Mouse (Mus musculus): ENCODE measurements around the gene Taar7f. TPM values are rescaled to one million over a fixed set of nuclear protein-coding genes. Genes with fewer than 3 reads are reported as not detected.

Gene Taar7f
- not detected in 2 replicates for polyA plus RNA-seq (2015; fragmentation: Nextera tagmentation; extraction: Ambion mirVana)

- Histone ChIP-seq H3K4me2 (ENCODE audit: low read length) (no peak within 1 kb of the TSS), H3K36me3 (ENCODE audit: control insufficient read depth, insufficient read depth, low read length) (no peaks in the 10 kb centered on the region), H3K9me3 (replicated peaks; ENCODE audit: control insufficient read depth, low read length, poor library complexity, severe bottlenecking) (no peaks in the 10 kb centered on the region), H3K4me3 (ENCODE audit: low read depth, low read length) (no peak within 1 kb of the TSS), H3K27me3 (ENCODE audit: control insufficient read depth, insufficient read depth, low read depth, low read length) (no peaks in the 10 kb centered on the region), H3K27ac (ENCODE audit: low read length) (no peak within 1 kb of the TSS), H3K4me1 (ENCODE audit: control insufficient read depth, insufficient read depth, low read length) (no peaks in the 10 kb centered on the region), H3K9ac (ENCODE audit: low read depth, low read length) (no peak within 1 kb of the TSS)
- no peak for ATAC-seq
Measured at GRCm38 (mm10) chr10:24049210-24049609, at the start of gene Taar7f. Gene Taar7f (plus strand): TSS chr10:24049510.

- 91% methylated on average over 1 of the region's 1 CpGs for WGBS
- Histone ChIP-seq H3K27me3 (ENCODE audit: control insufficient read depth, insufficient read depth, low read depth, low read length) (no peaks in the 10 kb centered on the region), H3K4me1 (ENCODE audit: control insufficient read depth, insufficient read depth, low read length) (no peaks in the 10 kb centered on the region), H3K27ac (ENCODE audit: low read length) (no peak within 1 kb of the TSS), H3K9ac (ENCODE audit: low read depth, low read length) (no peak within 1 kb of the TSS), H3K4me3 (ENCODE audit: low read depth, low read length) (no peak within 1 kb of the TSS), H3K4me2 (ENCODE audit: low read length) (no peak within 1 kb of the TSS), H3K9me3 (replicated peaks; ENCODE audit: control insufficient read depth, low read length, poor library complexity, severe bottlenecking) (no peaks in the 10 kb centered on the region), H3K36me3 (ENCODE audit: control insufficient read depth, insufficient read depth, low read length) (no peaks in the 10 kb centered on the region)
- no peak for ATAC-seq
Measured at GRCm38 (mm10) chr10:23999639-24000038, 49.7 kb upstream of the Taar7f start, which contains the start of gene Taar7b. Gene Taar7b (plus strand): TSS chr10:23999939.

GRCm38 (mm10) chr10:24006442-24006841 is 42.9 kb upstream of the Taar7f start:
- ATAC-seq = no peak
- H3K4me3 ChIP-seq (ENCODE audit: low read depth, low read length) = no peak overlapping the region
- WGBS = 82% methylated on average over 1 of the region's 1 CpGs
- H3K9me3 ChIP-seq (replicated peaks; ENCODE audit: control insufficient read depth, low read length, poor library complexity, severe bottlenecking) = no peaks in the 10 kb centered on the region
- H3K27me3 ChIP-seq (ENCODE audit: control insufficient read depth, insufficient read depth, low read depth, low read length) = no peaks in the 10 kb centered on the region
- no peak overlapping the region for H3K9ac ChIP-seq (ENCODE audit: low read depth, low read length)
- no peaks in the 10 kb centered on the region for H3K4me1 ChIP-seq (ENCODE audit: control insufficient read depth, insufficient read depth, low read length)
- H3K27ac ChIP-seq (ENCODE audit: low read length) = no peak overlapping the region
- H3K36me3 ChIP-seq (ENCODE audit: control insufficient read depth, insufficient read depth, low read length) = no peaks in the 10 kb centered on the region
- H3K4me2 ChIP-seq (ENCODE audit: low read length) = no peak overlapping the region

- Histone ChIP-seq H3K9me3 (replicated peaks; ENCODE audit: control insufficient read depth, low read length, poor library complexity, severe bottlenecking) (no peaks in the 10 kb centered on the region), H3K27me3 (ENCODE audit: control insufficient read depth, insufficient read depth, low read depth, low read length) (no peaks in the 10 kb centered on the region), H3K4me3 (ENCODE audit: low read depth, low read length) (no peak overlapping the region), H3K36me3 (ENCODE audit: control insufficient read depth, insufficient read depth, low read length) (no peaks in the 10 kb centered on the region), H3K27ac (ENCODE audit: low read length) (no peak overlapping the region), H3K4me2 (ENCODE audit: low read length) (no peak overlapping the region), H3K4me1 (ENCODE audit: control insufficient read depth, insufficient read depth, low read length) (no peaks in the 10 kb centered on the region), H3K9ac (ENCODE audit: low read depth, low read length) (no peak overlapping the region)
- no peak for ATAC-seq
- WGBS = 66% methylated on average over 2 of the region's 2 CpGs
Measured at GRCm38 (mm10) chr10:24007034-24007433, 42.3 kb upstream of the Taar7f start.

- Histone ChIP-seq H3K4me3 (ENCODE audit: low read depth, low read length) (no peak overlapping the region), H3K36me3 (ENCODE audit: control insufficient read depth, insufficient read depth, low read length) (no peaks in the 10 kb centered on the region), H3K27me3 (ENCODE audit: control insufficient read depth, insufficient read depth, low read depth, low read length) (no peaks in the 10 kb centered on the region), H3K4me2 (ENCODE audit: low read length) (no peak overlapping the region), H3K9ac (ENCODE audit: low read depth, low read length) (no peak overlapping the region), H3K4me1 (ENCODE audit: control insufficient read depth, insufficient read depth, low read length) (no peaks in the 10 kb centered on the region), H3K9me3 (replicated peaks; ENCODE audit: control insufficient read depth, low read length, poor library complexity, severe bottlenecking) (no peaks in the 10 kb centered on the region), H3K27ac (ENCODE audit: low read length) (no peak overlapping the region)
- no peak for ATAC-seq
- 97% methylated on average over 1 of the region's 1 CpGs for WGBS
Measured at GRCm38 (mm10) chr10:24008143-24008542, 41.2 kb upstream of the Taar7f start.

GRCm38 (mm10) chr10:24026922-24027321 is 22.4 kb upstream of the Taar7f start, which contains the start of gene Taar7d:
Gene Taar7d (plus strand): TSS chr10:24027222.
- no peak for ATAC-seq
- Histone ChIP-seq H3K9ac (ENCODE audit: low read depth, low read length) (no peak within 1 kb of the TSS), H3K27ac (ENCODE audit: low read length) (no peak within 1 kb of the TSS), H3K4me1 (ENCODE audit: control insufficient read depth, insufficient read depth, low read length) (no peaks in the 10 kb centered on the region), H3K27me3 (ENCODE audit: control insufficient read depth, insufficient read depth, low read depth, low read length) (no peaks in the 10 kb centered on the region), H3K4me2 (ENCODE audit: low read length) (no peak within 1 kb of the TSS), H3K9me3 (replicated peaks; ENCODE audit: control insufficient read depth, low read length, poor library complexity, severe bottlenecking) (no peaks in the 10 kb centered on the region), H3K4me3 (ENCODE audit: low read depth, low read length) (no peak within 1 kb of the TSS), H3K36me3 (ENCODE audit: control insufficient read depth, insufficient read depth, low read length) (no peaks in the 10 kb centered on the region)

GRCm38 (mm10) chr10:24031347-24031746 is 18.0 kb upstream of the Taar7f start:
- Histone ChIP-seq H3K4me3 (ENCODE audit: low read depth, low read length) (no peak overlapping the region), H3K27me3 (ENCODE audit: control insufficient read depth, insufficient read depth, low read depth, low read length) (no peaks in the 10 kb centered on the region), H3K36me3 (ENCODE audit: control insufficient read depth, insufficient read depth, low read length) (no peaks in the 10 kb centered on the region), H3K27ac (ENCODE audit: low read length) (no peak overlapping the region), H3K4me1 (ENCODE audit: control insufficient read depth, insufficient read depth, low read length) (no peaks in the 10 kb centered on the region), H3K4me2 (ENCODE audit: low read length) (no peak overlapping the region), H3K9me3 (replicated peaks; ENCODE audit: control insufficient read depth, low read length, poor library complexity, severe bottlenecking) (no peaks in the 10 kb centered on the region), H3K9ac (ENCODE audit: low read depth, low read length) (no peak overlapping the region)
- ATAC-seq = no peak

GRCm38 (mm10) chr10:24037314-24037713 is 12.0 kb upstream of the Taar7f start, which contains the start of gene Taar7e:
Gene Taar7e (plus strand): TSS chr10:24037614.
- H3K9me3 ChIP-seq (replicated peaks; ENCODE audit: control insufficient read depth, low read length, poor library complexity, severe bottlenecking) = no peaks in the 10 kb centered on the region

GRCm38 (mm10) chr10:24040120-24040869 is 9.0 kb upstream of the Taar7f start:
- H3K27me3 ChIP-seq (ENCODE audit: control insufficient read depth, insufficient read depth, low read depth, low read length) = no peaks in the 10 kb centered on the region
- no peak for ATAC-seq
- no peak overlapping the region for H3K27ac ChIP-seq (ENCODE audit: low read length)
- no peaks in the 10 kb centered on the region for H3K4me1 ChIP-seq (ENCODE audit: control insufficient read depth, insufficient read depth, low read length)
- no peak overlapping the region for H3K4me2 ChIP-seq (ENCODE audit: low read length)
- H3K4me3 ChIP-seq (ENCODE audit: low read depth, low read length) = no peak overlapping the region
- no peaks in the 10 kb centered on the region for H3K9me3 ChIP-seq (replicated peaks; ENCODE audit: control insufficient read depth, low read length, poor library complexity, severe bottlenecking)
- WGBS = 68% methylated on average over 2 of the region's 2 CpGs
- H3K9ac ChIP-seq (ENCODE audit: low read depth, low read length) = no peak overlapping the region
- H3K36me3 ChIP-seq (ENCODE audit: control insufficient read depth, insufficient read depth, low read length) = no peaks in the 10 kb centered on the region

More at GRCm38 (mm10) chr10:24037314-24037713, 12.0 kb upstream of the Taar7f start, which contains the start of gene Taar7e:
- Histone ChIP-seq H3K36me3 (ENCODE audit: control insufficient read depth, insufficient read depth, low read length) (no peaks in the 10 kb centered on the region), H3K9ac (ENCODE audit: low read depth, low read length) (no peak within 1 kb of the TSS), H3K27ac (ENCODE audit: low read length) (no peak within 1 kb of the TSS), H3K27me3 (ENCODE audit: control insufficient read depth, insufficient read depth, low read depth, low read length) (no peaks in the 10 kb centered on the region), H3K4me3 (ENCODE audit: low read depth, low read length) (no peak within 1 kb of the TSS), H3K4me1 (ENCODE audit: control insufficient read depth, insufficient read depth, low read length) (no peaks in the 10 kb centered on the region), H3K4me2 (ENCODE audit: low read length) (no peak within 1 kb of the TSS)
- no peak for ATAC-seq
- 83% methylated on average over 2 of the region's 2 CpGs for WGBS

All from midbrain, embryonic 16.5 days (tissue).